Mouse (Mus musculus) layer of hippocampus, postnatal 36 days (tissue): ENCODE data around the gene Dmrt2. TPM values are rescaled to one million over a fixed set of nuclear protein-coding genes. Genes with fewer than 3 reads are reported as not detected.

Experiments used
- DNase-seq, 2 experiments: peaks; one replicate each; pipeline ENCODE4 v3.0.0; 2022
- total RNA-seq, 2 experiments: library from RNA; stranded (reverse); gene quantifications; 2 replicates each; pipeline ENCODE4 v1.2.3; 2021

Gene Dmrt2
- total RNA-seq, 2 experiments from 2014 or later, result 0.73 to 1.3 TPM

DNA sequence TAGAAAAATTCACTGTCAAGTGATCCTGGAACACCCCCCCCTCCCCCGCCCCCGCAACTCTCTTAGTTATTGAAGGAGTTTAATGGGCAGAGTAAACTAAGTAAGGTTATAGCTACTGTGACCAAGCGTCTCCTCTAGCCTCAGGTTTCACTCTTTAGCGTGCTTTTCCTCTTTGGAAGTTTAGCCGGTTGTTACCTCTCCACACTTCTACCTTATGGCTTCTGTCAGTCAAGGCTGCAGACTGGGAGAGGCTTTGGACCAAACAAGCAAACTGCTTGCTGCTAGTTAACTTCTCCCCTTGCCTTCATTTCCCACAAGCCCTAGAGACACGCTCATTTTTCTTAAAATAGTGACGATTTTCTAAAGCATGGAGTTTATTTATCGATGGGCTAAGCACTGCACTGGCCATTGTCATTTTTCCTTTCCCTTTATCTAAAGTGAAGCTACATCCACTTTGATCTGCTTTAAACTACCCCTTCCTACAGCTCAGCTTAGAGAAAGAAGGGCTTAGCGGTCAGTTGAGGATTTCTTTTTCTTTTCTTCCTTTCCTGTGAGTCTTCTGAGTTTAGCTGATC is 3.7 kb downstream of the Dmrt2 start:
- no peak for DNase-seq

DNA sequence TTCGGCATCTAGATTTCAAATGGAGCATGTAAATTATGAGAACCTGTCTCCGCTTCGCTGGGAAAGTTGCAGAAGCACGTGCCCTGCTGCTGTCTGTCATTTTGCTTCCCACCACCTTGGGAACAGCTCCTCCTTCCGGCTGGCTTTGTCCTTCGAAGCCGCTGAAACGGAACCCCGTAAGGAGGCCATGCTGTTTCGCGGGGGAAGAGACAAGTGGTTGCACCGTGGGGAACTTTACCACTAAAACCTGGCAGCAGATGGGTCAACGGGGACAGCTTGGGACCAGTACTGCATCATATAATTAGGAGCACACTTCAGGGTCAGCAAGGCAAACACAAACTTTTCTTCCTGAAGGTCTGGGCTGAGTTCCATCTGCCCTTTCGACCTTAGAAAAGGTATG is 26.6 kb downstream of the Dmrt2 start:
- no peak for DNase-seq

DNA sequence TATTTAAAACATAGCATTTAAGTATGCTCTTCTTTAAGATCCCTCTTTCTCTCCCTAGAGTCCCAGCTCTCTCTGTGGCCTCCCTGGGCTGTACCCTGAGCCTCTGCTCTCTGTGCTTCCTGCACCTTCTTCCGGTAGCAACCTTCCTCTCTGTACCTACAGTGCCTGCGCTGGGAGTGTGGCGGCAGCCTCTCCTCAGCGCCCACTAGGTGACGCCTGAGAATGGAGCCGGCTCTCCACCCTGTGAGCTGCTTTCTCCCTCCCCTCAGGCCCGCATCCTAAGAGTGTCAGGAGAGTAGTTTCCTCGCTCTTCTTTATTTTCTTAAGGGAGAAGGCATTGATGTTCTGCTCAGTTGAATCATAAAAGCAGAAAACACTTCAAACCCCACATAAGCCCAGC is 41.2 kb downstream of the Dmrt2 start:
- peak; percentile 7 to 8 for DNase-seq

DNA sequence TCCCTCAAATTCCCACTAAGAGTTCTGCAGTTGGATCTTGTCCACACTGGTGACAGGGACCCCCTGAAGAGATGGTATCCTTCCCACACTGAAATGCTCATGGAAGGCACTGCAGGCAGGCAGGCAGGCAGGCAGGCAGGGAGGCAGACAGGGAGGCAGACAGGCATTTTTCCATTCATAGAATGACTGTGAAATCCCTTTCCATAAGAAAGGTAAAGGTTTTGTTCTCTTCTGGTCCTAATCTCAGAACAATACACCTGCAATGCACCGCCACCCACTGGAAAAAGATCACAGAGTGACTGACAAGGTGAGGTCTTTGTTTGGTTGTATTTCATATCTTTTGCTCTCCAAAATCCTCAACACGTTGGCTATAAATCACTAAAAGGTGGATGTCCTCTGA is 42.7 kb downstream of the Dmrt2 start:
- no peak for DNase-seq

DNA sequence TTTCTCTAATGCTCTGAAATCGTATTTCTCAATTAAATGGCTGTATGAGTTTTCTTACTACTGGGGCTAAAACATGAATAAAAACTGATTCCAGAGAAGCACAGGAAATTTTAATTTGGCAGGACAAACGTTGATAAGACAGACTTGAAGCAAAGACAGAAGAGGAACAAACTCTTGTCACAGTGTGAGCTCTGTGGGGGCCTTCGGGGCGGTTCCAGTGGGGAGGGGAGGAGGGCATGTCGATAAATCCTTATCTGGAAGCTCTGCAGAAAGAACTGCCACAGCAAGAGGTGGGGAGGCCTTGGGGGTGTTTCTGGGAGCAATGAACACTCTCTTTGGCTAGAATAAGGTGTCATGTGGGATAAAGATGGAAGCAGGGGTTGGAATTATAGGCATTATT is 50.4 kb downstream of the Dmrt2 start:
- DNase-seq, result no peak

Other genes with a start within 250 kb of the Dmrt2 start
- not detected for gene Dmrt1, start 166.8 kb upstream of the Dmrt2 start, total RNA-seq
- under 1 TPM; 0.65 to 0.86 TPM for gene Dmrt3, start 62.1 kb upstream of the Dmrt2 start, total RNA-seq